Mouse (Mus musculus): Measurements from ENCODE around the gene Zfp219. TPM values are rescaled to one million over a fixed set of nuclear protein-coding genes. Genes with fewer than 3 reads are reported as not detected.
A peak's percentile ranks its signal among the peaks of the same experiment; 100 is the strongest.

Zfp219 gene
- total RNA-seq, 2 experiments from 2014 or later = 37.6 to 41.2 TPM

DNA sequence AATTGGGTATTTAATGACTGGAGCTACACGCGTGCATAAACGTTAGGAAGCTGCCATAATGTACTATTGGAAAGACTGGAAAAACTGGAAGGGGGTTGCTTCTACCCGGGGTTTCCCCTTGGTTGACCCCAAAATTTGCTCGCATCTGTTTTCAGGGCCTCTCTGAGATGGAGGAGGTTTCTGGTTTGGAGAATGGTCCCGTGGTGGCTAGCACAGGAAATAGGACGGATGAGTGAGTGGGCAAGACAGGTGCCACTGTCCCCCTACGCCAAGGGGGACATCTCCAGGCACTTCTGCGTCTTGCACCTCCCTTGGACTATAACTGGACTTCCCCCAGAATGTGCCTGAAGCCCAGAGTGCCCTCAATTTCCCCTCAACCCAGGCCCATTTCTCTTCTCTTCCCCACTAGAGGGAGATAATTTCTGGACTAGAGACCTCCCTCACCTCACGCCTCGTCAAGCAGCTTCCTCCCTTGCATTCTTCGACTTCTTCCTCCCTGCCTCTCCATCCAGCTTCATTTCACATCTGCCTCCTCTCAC is 1.4 kb downstream of the Zfp219 start:
- no peak for DNase-seq (ENCODE audit: low spot score in 2 of 2)

DNA sequence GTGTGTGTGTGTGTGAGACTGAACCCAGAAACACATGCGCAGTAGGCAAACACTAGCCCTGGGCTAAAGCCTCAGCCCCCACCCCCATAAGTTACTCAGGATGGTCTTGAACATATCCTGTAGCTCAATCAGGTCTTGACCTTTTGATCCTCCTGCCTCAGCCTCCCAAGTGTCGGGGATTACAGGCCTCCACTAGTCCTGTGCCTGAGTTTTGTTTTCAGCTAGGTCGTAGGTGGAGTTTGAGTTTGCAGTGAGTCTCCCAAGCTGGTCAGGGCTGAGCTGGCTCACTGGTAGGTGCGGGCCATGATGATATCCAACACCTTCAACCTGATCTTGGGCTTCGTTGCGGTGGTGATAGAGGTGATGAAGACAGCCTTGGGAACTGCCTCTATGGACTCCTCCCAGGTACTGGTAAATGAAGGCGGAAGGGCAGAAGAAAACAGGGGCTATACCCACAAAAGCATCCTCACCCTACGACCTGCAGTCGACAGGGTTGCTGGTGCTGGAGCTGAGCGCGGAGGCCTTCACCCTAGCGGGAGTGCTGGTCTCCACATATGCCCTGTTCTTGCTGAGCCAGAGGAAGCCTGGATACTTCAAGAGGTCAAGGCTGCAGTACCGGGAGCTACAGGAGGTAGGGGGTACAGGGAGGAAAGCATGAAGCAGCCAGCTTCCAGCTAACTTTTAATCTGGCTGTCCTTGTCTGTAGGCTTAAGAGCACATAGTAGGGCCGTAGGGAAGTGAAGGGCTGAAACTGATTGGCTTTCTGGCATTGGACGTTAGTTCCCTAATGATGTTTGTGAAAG is 2.1 kb downstream of the Zfp219 start:
- DNase-seq (ENCODE audit: low spot score in 2 of 2) = no peak

DNA sequence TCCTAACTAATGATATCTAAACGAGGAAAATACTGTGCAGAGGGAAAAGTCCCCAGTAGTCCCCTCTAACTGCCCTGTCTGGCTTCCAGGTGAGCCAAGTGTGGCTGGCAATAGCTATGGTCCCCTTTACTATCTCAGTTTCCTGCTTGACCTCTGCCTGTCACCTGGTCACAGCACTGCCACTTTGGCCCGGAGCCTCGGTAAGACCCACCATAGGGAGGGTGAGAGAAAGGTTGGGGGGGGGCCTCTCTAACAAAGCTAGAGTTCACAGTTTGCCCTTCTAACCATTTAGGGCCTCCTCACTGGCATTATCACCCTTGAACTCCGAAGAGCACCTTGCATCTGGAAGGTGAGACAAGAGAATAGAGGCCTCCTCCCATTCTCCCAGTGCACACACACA is 2.9 kb downstream of the Zfp219 start:
- no peak for DNase-seq (ENCODE audit: low spot score in 2 of 2)

DNA sequence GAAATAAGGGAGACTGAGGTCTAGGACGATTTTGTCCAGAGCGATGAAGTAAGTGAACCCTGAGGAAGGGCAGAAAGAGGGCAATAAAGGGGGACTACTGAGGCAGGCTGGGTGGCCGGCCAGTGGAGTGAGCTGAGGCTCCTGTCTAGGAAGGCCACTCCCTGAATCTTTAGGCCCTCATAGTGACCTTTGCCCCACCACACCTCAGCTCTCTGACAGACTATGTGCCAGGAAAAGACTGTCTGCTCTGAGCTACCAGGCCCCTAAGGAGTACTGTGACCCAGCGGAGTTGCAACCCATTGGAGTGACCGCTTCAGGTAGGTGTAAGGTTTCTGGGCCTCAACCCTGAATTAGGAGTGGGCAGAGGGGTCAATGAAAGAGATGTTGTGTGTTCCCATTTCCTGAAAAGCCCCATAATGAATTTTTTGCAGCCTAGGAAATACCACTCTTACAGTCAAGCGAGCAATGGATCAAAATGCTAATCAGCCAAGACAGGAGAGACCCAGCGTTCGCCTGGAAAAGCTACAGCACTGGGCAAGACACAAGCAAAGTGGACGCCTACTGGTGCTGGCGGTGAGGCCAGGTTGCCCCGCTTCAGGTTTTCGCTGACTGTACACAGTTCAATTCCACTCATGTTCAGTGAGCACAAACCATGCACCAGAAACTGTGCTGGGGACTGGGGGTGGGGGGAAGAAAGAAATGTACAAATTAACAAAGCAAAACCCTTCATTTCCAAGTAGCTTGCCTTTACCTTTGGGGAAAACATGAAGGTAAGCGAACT is 3.7 kb downstream of the Zfp219 start:
- no peak for DNase-seq (ENCODE audit: low spot score in 2 of 2)

DNA sequence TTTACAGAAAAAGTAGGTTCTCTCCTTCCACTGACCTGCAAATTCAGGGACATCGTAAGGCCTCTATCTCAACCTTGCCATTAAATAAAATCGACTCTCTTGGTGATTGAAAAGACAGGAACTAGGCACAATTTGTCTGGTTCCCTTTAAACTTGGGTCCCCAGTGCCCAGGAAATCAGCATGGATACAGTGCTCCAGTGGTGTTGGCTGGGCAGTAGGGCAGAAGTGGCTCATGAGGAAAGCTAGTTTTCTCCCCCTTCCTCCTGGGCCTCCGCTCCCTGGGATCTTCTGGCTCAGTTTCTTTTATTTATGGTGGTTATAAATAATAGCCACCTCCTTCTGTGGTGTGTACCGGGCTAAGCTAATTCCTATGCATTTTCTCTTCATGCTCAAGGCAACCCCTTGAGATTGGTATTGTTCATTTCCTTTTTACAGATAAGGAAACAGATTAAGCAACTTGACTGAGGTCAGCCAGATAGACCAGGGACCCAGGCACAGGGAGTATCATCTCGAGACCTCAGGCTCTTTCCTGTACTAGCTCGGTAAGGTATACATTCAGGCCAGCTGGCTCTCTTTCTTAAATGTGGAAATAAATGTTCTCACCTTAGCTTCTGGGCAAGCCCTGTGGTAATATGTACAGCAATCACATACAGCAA is 5.0 kb downstream of the Zfp219 start, which contains the start of gene Tmem253:
Gene Tmem253, plus strand, starts transcription at position 214 of the 656 bp plus-strand sequence.
- DNase-seq (ENCODE audit: low spot score in 2 of 2) = no peak

DNA sequence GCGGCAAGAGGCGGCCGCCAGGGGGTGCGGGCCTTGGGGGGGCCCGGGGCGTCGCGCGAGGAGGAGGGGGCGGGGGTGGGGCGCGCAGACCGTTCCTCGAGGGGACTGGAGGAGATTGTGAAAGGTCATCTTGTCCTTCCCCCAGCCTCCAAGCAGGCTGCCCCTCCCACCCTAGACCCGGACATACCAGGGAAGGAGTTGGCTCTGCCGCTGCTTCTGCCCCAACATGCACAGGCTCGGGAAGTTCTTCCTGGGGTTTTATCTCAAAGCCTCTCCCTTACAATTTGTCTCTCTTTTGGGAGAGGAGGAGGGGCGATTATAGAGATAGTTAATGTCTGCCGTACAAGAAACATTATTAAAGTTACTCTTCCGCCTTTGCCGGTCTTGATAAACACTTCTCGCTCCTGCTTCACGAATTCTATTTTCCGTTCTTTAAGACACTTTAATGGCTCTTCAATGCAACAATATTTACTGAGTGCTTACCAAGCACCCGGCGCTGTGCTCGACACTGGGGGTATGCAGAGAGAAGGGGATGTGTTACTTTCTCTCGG is 5.7 kb downstream of the Zfp219 start:
- DNase-seq (ENCODE audit: low spot score in 2 of 2) = no peak

DNA sequence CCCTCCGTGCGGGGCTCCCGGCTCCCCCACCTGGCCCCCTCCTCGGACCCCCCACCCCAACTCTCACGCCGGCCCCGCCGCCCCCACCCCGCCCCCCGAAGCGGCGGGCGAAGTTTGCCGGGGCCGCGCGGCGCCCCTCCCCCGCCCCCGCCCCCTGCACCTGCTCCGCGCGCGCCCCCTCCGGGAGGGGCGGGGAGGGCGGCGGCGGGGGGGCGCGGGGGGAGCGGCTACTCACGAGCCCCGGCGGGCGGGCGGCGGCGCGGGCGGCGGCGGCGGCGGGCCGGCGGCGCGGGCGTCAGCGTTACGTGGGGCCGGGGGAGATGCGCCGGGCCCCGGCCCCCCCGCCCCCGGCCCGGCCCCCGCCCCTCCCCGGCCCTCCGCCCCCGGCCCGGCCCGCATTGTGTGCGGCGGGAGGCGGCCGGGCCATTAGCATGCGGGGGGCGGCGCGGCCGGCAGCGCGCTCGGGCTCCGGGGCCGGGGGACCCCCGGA is 6.2 kb downstream of the Zfp219 start:
- DNase-seq (ENCODE audit: low spot score in 2 of 2) = no peak

DNA sequence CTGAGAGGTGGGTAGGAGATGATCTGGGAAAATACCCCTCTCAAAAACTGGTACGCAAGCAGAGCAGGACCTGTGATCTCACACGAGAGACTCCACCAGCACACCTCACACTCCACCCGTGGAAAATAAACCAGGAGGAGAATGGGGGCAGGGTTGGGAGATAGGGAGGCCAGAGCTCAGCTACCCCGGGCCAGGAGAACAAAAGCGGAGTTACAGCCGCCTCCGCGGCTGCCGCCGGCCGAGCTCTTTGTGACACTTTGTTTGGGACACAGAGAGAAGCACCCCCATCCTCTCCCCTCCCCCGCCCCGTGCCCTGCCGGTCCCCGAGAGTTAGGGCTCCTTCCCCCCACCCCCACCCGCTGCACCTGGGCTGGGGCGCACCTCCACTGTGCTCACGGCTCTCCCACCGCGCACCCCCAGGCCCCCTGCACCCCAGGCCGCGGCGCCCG is 6.7 kb downstream of the Zfp219 start:
- no peak for DNase-seq (ENCODE audit: low spot score in 2 of 2)

DNA sequence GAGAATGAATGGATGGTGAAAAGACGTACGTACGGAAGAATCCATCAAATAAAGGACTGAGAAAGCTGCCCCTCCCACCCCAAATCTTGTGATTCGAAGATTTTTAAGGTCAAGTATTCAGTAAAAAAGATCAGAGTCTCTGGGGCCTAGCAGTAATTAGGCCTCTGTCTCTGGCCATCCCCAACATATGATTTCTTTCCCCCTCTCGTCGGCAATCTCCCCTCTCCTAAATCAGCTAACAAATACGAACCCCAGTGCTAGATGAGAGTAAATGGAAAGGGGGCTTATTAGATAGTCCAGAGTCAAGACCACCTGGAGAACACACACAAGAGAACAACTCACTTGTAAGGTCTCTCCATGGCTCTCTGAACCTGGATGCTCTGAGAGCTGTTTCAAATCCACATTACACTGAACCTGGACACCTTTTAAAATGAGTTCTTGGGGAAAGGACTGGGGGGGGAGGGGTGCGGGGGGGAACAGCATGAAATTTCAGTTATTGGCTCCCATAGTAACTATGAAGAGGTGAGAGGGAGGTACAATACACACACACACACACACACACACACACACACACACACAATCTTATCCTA is 7.4 kb downstream of the Zfp219 start:
- DNase-seq (ENCODE audit: low spot score in 2 of 2) = no peak

DNA sequence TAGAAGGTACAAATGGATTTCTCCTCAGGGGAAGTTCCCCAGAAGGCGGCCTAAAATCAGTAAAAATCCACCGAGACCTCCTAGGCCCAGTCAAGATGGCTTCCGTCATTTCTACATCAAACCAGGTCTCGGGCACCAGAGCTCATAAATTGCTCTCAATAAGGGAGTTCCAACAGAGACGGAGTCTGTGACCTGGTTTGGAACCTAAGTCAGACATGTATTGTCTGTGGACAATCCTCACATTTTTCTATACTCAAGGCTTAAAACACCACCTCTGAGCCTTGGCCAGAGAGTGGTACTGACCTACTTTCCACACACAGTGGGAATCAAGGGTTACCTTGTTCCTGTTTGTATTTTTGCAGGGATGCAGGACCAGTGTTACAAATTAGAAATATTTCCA is 8.0 kb downstream of the Zfp219 start:
- DNase-seq (ENCODE audit: low spot score in 2 of 2) = no peak

DNA sequence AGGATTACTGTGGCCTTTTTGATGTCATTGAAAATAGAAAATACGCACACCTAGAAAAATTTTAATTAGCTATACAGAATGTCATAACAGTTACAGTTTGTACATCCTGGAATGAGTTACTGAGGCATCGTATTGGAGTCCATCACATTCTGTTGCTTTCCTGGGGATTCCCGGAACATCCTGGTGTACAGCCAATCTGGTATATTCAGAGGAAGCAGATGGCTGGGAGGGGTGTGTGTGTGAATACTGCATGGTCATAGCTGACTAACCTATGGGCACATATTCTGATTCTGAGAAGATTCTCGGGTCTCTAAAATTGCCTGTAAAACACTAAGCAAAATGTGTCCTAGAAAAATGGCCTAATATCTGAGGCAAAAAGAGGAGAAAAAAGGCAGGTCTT is 8.4 kb downstream of the Zfp219 start:
- DNase-seq (ENCODE audit: low spot score in 2 of 2) = peak in 1 of 2 experiments; percentile 76

DNA sequence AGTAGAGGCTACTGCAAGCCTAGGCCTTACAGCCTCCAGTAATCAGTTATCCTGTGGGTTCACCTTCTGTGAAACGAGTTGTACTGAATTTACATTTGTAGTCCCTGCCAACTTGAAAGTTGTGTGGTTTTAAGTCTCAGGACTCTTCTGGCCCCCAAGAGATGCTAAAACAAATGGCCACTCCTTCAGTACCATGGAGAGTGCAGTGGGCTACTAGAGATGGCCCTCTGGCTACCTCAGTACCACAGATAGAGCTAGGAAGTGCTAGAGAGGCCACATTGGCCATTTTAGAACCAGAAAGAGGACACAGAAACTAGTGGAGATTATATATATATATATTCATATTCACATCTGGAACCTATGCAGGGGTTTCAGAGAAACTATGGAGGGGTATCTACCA is 8.8 kb downstream of the Zfp219 start:
- no peak for DNase-seq (ENCODE audit: low spot score in 2 of 2)

DNA sequence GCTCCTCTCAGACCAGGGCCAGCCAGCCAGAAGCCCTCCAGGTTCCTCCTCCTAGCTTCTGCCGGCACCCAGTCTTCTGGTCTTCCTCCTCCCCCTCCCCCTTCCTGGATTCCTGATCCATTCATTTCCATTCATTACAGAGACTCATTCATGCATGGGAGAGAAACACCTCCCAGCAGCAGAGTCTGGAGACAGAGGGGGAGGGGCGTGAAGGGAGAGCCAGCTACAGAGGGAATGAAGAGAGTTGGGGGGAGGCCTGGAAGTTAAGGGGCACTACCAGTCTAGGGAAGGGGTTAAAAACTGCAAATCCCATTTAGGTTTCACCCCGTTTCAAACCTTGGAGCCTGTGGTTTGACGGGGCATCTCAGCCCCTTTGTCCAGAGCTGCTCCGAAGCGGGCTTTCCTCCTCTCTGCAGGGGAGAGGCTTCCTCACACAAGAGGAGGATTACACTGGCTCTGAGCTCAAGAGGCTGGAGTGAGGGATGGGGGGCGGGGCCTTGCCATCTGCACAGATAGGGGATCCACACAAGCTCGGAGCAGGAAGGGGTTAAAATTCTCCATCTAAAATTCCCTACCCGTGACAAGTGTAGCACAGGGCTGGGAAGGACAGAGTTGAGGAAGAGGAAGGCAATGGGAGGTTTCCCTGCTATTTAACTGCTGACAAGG is 10.0 kb downstream of the Zfp219 start:
- peak; percentile 61 to 82 for DNase-seq (ENCODE audit: low spot score in 2 of 2)

DNA sequence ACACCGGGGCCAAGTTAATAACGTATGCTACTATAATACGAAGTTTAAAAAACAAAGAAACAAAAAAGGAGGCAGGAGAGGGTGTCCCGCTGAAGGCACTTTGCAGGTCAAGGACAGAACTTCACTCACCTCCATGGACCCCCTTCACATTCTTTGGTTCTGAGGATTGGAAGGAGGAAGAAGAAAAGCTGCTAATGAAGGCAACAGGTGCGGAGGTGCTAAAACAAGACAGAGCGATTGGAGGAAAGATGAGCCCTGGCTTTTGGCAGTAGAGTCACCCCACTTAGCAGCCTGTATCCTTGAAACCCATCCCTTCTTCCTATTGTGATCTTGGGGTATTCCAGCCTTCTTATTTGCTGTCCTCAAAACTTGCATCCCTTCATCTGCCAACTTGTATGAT is 10.7 kb downstream of the Zfp219 start:
- DNase-seq (ENCODE audit: low spot score in 2 of 2) = no peak

DNA sequence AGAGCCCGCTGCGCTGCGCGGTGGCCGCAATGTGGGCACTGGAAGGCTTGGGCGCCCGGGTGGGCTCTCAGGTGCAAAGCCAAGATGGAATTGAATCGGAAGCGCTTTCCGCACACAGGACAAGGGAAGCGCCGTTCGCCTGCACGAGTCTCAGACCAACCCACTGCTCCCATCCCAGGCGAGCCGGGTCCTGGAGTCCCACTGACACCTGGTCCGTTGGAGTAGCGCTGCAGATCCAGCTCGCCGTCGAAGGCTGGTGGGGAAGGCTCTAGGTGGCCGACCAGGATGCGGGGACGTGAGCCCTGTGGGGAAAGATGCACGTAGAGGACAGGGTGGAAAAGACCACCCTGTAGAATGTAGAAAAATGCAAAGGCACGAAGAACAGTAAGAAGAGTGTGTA is 11.2 kb downstream of the Zfp219 start:
- DNase-seq (ENCODE audit: low spot score in 2 of 2) = no peak

DNA sequence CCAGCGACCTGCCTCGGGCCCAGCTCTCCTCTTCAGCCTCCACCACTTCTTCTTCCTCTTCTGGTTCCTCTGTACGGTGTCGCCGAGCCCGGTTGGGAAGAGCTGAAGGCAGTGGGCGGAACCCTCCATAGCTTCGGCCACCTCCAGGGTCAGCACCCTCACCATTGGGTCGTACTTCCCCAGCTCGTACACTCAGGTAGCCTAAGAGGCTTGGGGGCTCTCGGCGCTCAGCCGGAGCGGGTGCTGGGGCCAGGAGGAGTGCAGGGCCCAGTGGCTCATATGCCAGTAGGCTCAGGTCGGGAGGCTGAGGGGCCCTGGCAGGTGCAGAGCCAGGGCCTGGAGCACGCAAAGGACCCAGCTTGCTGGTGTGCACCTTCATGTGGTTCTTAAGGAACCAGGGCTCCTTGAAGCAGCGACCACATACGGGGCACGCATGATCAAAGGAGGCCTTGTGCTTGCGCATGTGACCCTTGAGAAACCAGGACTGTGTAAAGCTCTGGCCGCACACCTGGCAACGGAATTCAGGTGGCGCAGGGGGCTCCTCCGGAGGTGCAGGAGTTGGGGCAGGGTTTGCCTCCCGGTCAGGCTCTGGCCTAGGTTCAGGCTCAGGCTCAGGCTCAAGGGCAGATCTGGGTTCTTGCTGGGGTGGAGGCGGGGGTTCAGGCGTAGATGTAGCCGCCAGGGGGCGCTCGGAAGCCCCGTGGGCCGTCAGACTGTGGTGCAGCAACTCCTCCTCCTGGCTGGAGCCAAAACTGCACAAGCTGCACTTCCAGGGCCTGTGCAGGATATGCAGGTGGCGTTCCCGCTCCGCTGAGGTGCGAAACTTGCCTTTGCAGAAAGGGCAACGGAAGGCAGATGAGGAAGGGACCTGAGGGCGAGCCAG is 12.0 kb downstream of the Zfp219 start:
- peak; percentile 92 to 93 for DNase-seq (ENCODE audit: low spot score in 2 of 2)

DNA sequence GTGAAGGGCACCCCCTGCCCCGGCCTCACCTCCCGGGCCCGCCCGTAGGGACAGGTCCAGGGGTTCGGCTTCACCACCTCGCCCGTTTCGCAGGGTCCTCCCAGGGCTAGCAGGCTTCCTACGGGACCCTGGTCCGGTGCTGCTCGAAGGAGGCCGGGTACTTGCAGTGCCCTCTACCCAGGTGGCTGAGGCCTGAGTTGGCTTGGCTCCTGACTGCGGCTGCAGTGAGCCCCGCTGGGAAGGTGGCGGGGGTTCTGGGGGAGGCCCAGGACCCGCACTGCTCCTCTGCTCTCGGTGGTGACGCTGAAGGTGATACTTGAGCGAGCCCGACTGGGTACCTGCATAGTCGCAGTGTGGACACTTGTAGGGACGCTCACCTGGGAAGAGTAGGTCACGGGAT is 13.8 kb downstream of the Zfp219 start:
- DNase-seq (ENCODE audit: low spot score in 2 of 2) = no peak

DNA sequence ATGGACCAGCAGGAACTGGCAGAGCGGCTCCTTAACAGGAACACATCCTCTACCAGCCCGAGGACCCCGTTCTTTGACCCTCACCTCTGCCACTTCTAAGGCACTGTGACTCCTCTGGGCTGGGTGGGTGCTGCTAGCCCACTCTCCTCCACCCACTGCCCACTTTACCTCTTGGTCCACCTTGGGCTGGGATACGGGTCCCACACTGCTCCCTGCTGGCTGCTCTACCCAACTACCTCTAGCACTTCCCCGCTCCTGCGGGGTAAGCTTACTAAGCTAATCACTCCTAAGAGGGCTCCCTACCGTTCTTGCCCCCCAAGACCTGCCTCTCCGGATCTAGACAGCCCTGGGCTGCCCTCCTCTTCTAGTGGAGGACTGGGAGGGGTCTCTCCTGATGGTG is 14.3 kb downstream of the Zfp219 start:
- DNase-seq (ENCODE audit: low spot score in 2 of 2) = no peak

DNA sequence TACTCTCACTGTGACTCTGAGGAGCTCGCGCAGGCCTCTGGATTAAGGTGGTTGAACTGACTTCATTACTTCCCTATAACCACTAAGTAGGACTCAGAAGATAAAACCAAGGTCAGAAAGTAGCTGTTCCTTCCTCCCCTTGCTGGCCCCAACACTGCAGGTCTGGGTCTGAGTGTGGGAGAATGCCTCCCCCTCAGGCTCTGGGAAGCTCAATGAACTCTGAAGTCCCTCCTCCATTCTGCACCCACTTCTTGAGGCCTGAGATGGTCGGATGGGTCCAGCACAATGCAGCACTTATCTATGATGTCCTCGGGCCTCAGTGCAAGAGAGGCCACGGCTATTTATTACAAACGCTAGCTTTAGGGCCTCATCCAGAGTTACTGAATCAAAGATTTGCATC is 14.9 kb downstream of the Zfp219 start:
- DNase-seq (ENCODE audit: low spot score in 2 of 2) = no peak
